In the genomic region with DNA sequence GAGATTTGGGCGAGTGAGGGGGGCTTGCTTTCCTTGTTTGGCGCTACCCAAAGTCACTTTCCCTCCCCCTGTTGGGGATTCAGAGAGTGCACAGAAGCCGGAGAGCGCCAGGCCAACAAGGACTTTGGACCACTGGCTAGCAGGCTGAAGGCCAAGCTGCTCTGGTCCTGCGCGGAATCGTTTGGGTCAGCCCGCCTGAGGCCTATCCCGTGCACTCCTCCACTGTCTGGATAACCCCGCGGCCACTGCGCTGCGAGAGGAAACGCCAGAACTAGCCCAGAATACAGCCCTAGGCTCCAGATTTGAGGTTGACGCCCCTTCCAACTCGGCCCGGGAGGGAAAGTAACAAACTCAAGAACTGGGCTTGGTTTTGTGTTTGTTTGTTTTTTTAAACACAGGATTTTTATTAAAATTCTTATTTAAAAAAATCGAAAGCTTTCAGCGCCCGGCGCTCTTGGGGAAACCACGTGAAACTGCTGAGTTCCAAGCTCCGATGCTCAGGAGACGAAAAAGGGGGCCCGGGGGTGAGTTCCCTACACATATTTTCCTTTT, we compare ENCODE assay signal across 12 mouse cellular contexts. TPM values are rescaled to one million over a fixed set of nuclear protein-coding genes. Genes with fewer than 3 reads are reported as not detected.
A peak's percentile ranks its signal among the peaks of the same experiment; 100 is the strongest.
DNase-seq lines count a peak whose midpoint lies in the region; ATAC-seq lines count a peak whose summit lies in the region.
"Had no signal": no experiment of that assay in that cellular context is flagged by ENCODE, and none has a peak within 500 bp of the region (broad histone marks: within the 10 kb centered on the region; RNA-seq: fewer than 3 reads in every experiment).

No protein-coding gene starts in this region.

- no peak overlapping the region for H3K27ac ChIP-seq in heart, embryonic 14.5 days (replicated peaks in 1 of 2; ENCODE audit: control insufficient read depth in 1 of 2, insufficient read depth in 1 of 2, low read depth in 2 of 2, low read length in 2 of 2)
- no peak overlapping the region for H3K27ac ChIP-seq in heart, embryonic 11.5 days (ENCODE audit: low read depth, low read length)
- H3K27ac ChIP-seq in hindbrain, embryonic 14.5 days, result no peak overlapping the region
- no peak overlapping the region for H3K27ac ChIP-seq in midbrain, embryonic 11.5 days (ENCODE audit: low read depth, low read length)
- H3K27ac ChIP-seq: limb, embryonic 13.5 days had no signal

- H3K9ac ChIP-seq in heart, embryonic 14.5 days (ENCODE audit: low read length), result no peak overlapping the region
- H3K9ac ChIP-seq in heart, embryonic 11.5 days (ENCODE audit: low read depth, low read length), result no peak overlapping the region
- no peak overlapping the region for H3K9ac ChIP-seq in hindbrain, embryonic 14.5 days
- peak overlapping the region; percentile 56 for H3K9ac ChIP-seq in midbrain, embryonic 11.5 days (ENCODE audit: low read length)
- H3K9ac ChIP-seq: limb, embryonic 13.5 days had no signal

- peak; percentile 62 for DNase-seq in ZHBTc4 (ENCODE audit: low read depth, low spot score)
- no peak for DNase-seq in hindbrain, embryonic 14.5 days (ENCODE audit: low spot score)
- peak; percentile 95 for DNase-seq in midbrain, embryonic 11.5 days (ENCODE audit: low spot score, missing footprints)
- DNase-seq in frontal cortex, postnatal 36 days (ENCODE audit: low spot score in 2 of 2), result no peak
- DNase-seq in frontal cortex, postnatal 10 days (ENCODE audit: low spot score in 2 of 2), result no peak
- DNase-seq: cerebellum, adult 9-10 months had no signal

- no peak for ATAC-seq in heart, embryonic 14.5 days (ENCODE audit: insufficient number of reproducible peaks, insufficient read depth, low FRiP score, low read depth)
- ATAC-seq in heart, embryonic 11.5 days (replicated peaks; ENCODE audit: insufficient number of reproducible peaks, low FRiP score, low TSS enrichment), result no peak
- ATAC-seq in hindbrain, embryonic 14.5 days (ENCODE audit: low FRiP score), result no peak
- no peak for ATAC-seq in midbrain, embryonic 11.5 days (ENCODE audit: low FRiP score)
- no peak for ATAC-seq in inflammation-experienced regulatory T-cells, adult 6 months

- H3K9me3 ChIP-seq in heart, embryonic 14.5 days (ENCODE audit: control insufficient read depth, low read length), result no peaks in the 10 kb centered on the region
- no peaks in the 10 kb centered on the region for H3K9me3 ChIP-seq in heart, embryonic 11.5 days (replicated peaks; ENCODE audit: control insufficient read depth, low read length)
- no peaks in the 10 kb centered on the region for H3K9me3 ChIP-seq in hindbrain, embryonic 14.5 days (ENCODE audit: control insufficient read depth, low read length)
- H3K9me3 ChIP-seq in midbrain, embryonic 11.5 days (ENCODE audit: control insufficient read depth, low read length), result no peaks in the 10 kb centered on the region
- H3K9me3 ChIP-seq: limb, embryonic 13.5 days had no signal

- peaks cover 92% of the 10 kb centered on the region for H3K27me3 ChIP-seq in heart, embryonic 14.5 days (ENCODE audit: control insufficient read depth, insufficient read depth, low read length)
- peaks cover 81% of the 10 kb centered on the region for H3K27me3 ChIP-seq in heart, embryonic 11.5 days (ENCODE audit: control insufficient read depth, insufficient read depth, low read length)
- H3K27me3 ChIP-seq in hindbrain, embryonic 14.5 days (ENCODE audit: control insufficient read depth, insufficient read depth, low read length), result peaks cover 96% of the 10 kb centered on the region
- peaks cover 90% of the 10 kb centered on the region for H3K27me3 ChIP-seq in midbrain, embryonic 11.5 days (ENCODE audit: control insufficient read depth, insufficient read depth, low read length)

- no peaks in the 10 kb centered on the region for H3K36me3 ChIP-seq in heart, embryonic 14.5 days (ENCODE audit: control insufficient read depth, insufficient read depth, low read length)
- H3K36me3 ChIP-seq in heart, embryonic 11.5 days (ENCODE audit: control insufficient read depth, insufficient read depth, low read length), result no peaks in the 10 kb centered on the region
- H3K36me3 ChIP-seq in hindbrain, embryonic 14.5 days (replicated peaks; ENCODE audit: control insufficient read depth, insufficient read depth), result no peaks in the 10 kb centered on the region
- no peaks in the 10 kb centered on the region for H3K36me3 ChIP-seq in midbrain, embryonic 11.5 days (ENCODE audit: control insufficient read depth, insufficient read depth, low read length)
- H3K36me3 ChIP-seq: limb, embryonic 13.5 days had no signal

- peak overlapping the region in 1 of 2 experiments; percentile 12; a peak in 2 of 4 replicates for H3K4me3 ChIP-seq in heart, embryonic 14.5 days (ENCODE audit: control insufficient read depth in 1 of 2, insufficient read depth in 1 of 2, low read depth in 1 of 2, low read length in 2 of 2)
- no peak overlapping the region for H3K4me3 ChIP-seq in heart, embryonic 11.5 days (ENCODE audit: low read depth, low read length)
- H3K4me3 ChIP-seq in hindbrain, embryonic 14.5 days (replicated peaks; ENCODE audit: low read length), result 0 out of 2 replicates have a peak overlapping the region, but pooled peaks have one; percentile 7
- peak overlapping the region; percentile 37 for H3K4me3 ChIP-seq in midbrain, embryonic 11.5 days (ENCODE audit: low read depth, low read length)
- H3K4me3 ChIP-seq: limb, embryonic 13.5 days; myocyte had no signal

- WGBS in heart, embryonic 14.5 days, result 8% methylated on average over 25 of the region's 25 CpGs
- WGBS in heart, embryonic 11.5 days (ENCODE audit: insufficient replicate concordance), result 3% methylated on average over 25 of the region's 25 CpGs
- 1% methylated on average over 25 of the region's 25 CpGs for WGBS in hindbrain, embryonic 14.5 days
- 1% methylated on average over 25 of the region's 25 CpGs for WGBS in midbrain, embryonic 11.5 days

- H3K4me2 ChIP-seq in heart, embryonic 14.5 days (ENCODE audit: low read length), result 0 out of 2 replicates have a peak overlapping the region, but pooled peaks have one; percentile 4
- H3K4me2 ChIP-seq in heart, embryonic 11.5 days, result no peak overlapping the region
- no peak overlapping the region; the same call in 1 of the 2 replicates for H3K4me2 ChIP-seq in hindbrain, embryonic 14.5 days (replicated peaks)
- H3K4me2 ChIP-seq in midbrain, embryonic 11.5 days, result peak overlapping the region; percentile 39
- H3K4me2 ChIP-seq: limb, embryonic 13.5 days had no signal

- peaks cover 10 to 26% of the 10 kb centered on the region in 2 experiments for H3K4me1 ChIP-seq in heart, embryonic 14.5 days (ENCODE audit: control insufficient read depth in 2 of 2, insufficient read depth in 2 of 2, low read length in 2 of 2)
- H3K4me1 ChIP-seq in heart, embryonic 11.5 days (ENCODE audit: control insufficient read depth, insufficient read depth, low read length), result peaks cover 10% of the 10 kb centered on the region
- H3K4me1 ChIP-seq in hindbrain, embryonic 14.5 days (replicated peaks; ENCODE audit: control insufficient read depth, insufficient read depth, low read length), result peaks cover 10% of the 10 kb centered on the region; the same call in 1 of the 2 replicates
- H3K4me1 ChIP-seq in midbrain, embryonic 11.5 days (ENCODE audit: control insufficient read depth, insufficient read depth, low read length), result peaks cover 39% of the 10 kb centered on the region

RNA-seq across cellular contexts. Expression of a gene that starts 11.3 kb away (rescaled TPM):
- not detected in 2 replicates for polyA plus RNA-seq in heart, embryonic 14.5 days (2014; fragmentation: Nextera tagmentation; extraction: Ambion mirVana)
- 0.27 TPM in 1 of 2 replicates, not detected in the other for polyA plus RNA-seq in heart, embryonic 11.5 days (2014; fragmentation: Nextera tagmentation; extraction: Ambion mirVana)
- 5.0 and 5.1 TPM in 2 replicates for polyA plus RNA-seq in hindbrain, embryonic 14.5 days (2014; fragmentation: Nextera tagmentation; extraction: Ambion mirVana)
- polyA plus RNA-seq in midbrain, embryonic 11.5 days (2014; fragmentation: Nextera tagmentation; extraction: Ambion mirVana), result 14.7 and 16.8 TPM in 2 replicates
- not detected for polyA plus RNA-seq in inflammation-experienced regulatory T-cells, adult 6 months (2017; shearing (Covaris generic))
- polyA plus RNA-seq: C2C12; limb, embryonic 13.5 days; myocyte had no signal

Comparison
In these comparisons a context has a peak if more than half of its experiments do, and no peak if none do; other contexts are left out.
1. H3K4me2 ChIP-seq: peak in heart, embryonic 14.5 days (single experiment) and midbrain, embryonic 11.5 days (single experiment); none in heart, embryonic 11.5 days (single experiment) and hindbrain, embryonic 14.5 days (single experiment).
2. DNase-seq: peak in ZHBTc4 (single experiment) and midbrain, embryonic 11.5 days (single experiment); none in hindbrain, embryonic 14.5 days (single experiment), frontal cortex, postnatal 36 days (0 of 2) and frontal cortex, postnatal 10 days (0 of 2).